Mouse (Mus musculus) hematopoietic multipotent progenitor cell, adult 10-12 weeks (in vitro differentiated cells): ENCODE measurements around the gene Csmd2. TPM values are rescaled to one million over a fixed set of nuclear protein-coding genes. Genes with fewer than 3 reads are reported as not detected.

Source experiments
- polyA plus RNA-seq: library from polyadenylated mRNA; stranded (reverse); fragments of >175 nt; gene quantifications from 2 replicates; pipeline ENCODE4 v1.2.3, GENCODE M21; 2012; ENCODE audit warnings: low replicate concordance

The Csmd2 gene
- 0.03 TPM in 1 of 2 replicates, not detected in the other for polyA plus RNA-seq

DNA sequence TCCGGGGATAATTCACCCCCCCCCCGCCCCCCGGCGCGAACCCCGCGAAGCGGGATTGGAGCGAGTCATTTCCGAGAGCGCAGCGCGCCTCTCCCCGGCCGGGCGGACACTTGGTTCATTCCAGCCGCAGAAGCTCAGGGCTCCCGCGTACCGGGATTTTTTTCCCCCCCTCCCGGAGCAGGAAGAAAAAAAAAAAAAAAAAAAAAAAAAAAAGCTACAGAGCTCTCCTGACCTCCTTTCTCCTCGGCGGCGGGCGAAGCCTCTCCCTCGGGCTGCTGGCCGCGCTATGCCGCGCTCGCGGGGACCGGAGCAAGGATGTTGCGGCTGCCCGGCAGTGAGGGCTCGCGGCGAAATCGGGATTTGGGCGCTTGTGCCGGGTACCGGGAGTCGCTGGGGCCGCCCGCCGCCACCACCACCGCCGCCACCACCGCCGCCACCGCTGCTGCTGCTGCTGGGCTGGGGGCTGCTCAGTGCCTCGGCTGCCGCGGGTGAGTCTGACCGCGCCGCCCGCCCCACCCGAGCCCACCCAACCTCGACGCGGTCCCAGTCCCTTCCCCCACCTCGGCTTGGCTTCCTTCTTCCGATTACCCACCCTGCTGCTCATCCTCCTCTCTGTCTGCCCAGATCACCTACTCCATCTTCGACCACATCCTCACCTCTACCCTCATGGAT, at the start of gene Csmd2:
Gene Csmd2, plus strand, starts transcription at position 74 of the 672 bp plus-strand sequence.

GRCm38 (mm10) chr4:127970901-127971868, 16.5 kb upstream of the Csmd2 start, which contains the start of gene CK137956:
Gene CK137956 (minus strand): TSS chr4:127970951.

GRCm38 (mm10) chr4:128260907-128261560, 273.4 kb downstream of the Csmd2 start, which contains the start of gene Hmgb4:
Gene Hmgb4 (minus strand): TSS chr4:128260957.

GRCm38 (mm10) chr4:128609925-128610402, 622.3 kb downstream of the Csmd2 start, which contains the start of gene Zscan20:
Gene Zscan20 (minus strand): TSS chr4:128610098.

Other genes with a start within 250 kb of the Csmd2 start
- not detected in 2 replicates for gene CK137956, start 16.9 kb upstream of the Csmd2 start, polyA plus RNA-seq